Mouse (Mus musculus) neural tube, embryonic 11.5 days (tissue): ENCODE measurements around the gene Nxpe4. TPM values are rescaled to one million over a fixed set of nuclear protein-coding genes. Genes with fewer than 3 reads are reported as not detected.
"Not testable (repeated sequence)": the region's sequence is repeated elsewhere in the genome, so short reads cannot be mapped to it uniquely, and the experiment has no call there.

Experiments
- ATAC-seq: fragments of 200-750 bp; cut with Nextera tagmentation; 2 replicates; pipeline ENCODE4 v1.8.0; 2017; ENCODE audit warnings: moderate number of reproducible peaks, mild to moderate bottlenecking, moderate TSS enrichment, moderate library complexity; ENCODE audit not compliant: insufficient read depth, low FRiP score, low TSS enrichment
- DNase-seq: peaks from one replicate; pipeline ENCODE4 v3.0.0-alpha.2; 2015; ENCODE audit warnings: low spot score
- H3K27ac ChIP-seq: fragments of 300-500 bp; sonication (generic); 2 replicates; pipeline ENCODE4 v1.5.1; 2014; ENCODE audit warnings: low read depth, mild to moderate bottlenecking, low read length
- H3K27me3 ChIP-seq: fragments of 300-500 bp; sonication (generic); 2 replicates; pipeline ENCODE4 v1.6.1; 2014; ENCODE audit warnings: mild to moderate bottlenecking, low read length, mixed read lengths; ENCODE audit not compliant: control insufficient read depth, insufficient read depth
- H3K36me3 ChIP-seq: fragments of 300-500 bp; sonication (generic); 2 replicates; pipeline ENCODE4 v1.6.1; 2014; ENCODE audit warnings: mild to moderate bottlenecking, low read length, moderate library complexity, mixed read lengths; ENCODE audit not compliant: control insufficient read depth, insufficient read depth
- H3K4me1 ChIP-seq: fragments of 300-500 bp; sonication (generic); 2 replicates; pipeline ENCODE4 v1.6.1; 2014; ENCODE audit warnings: low read length, mixed read lengths; ENCODE audit not compliant: control insufficient read depth, insufficient read depth
- H3K4me2 ChIP-seq: fragments of 300-500 bp; sonication (generic); 2 replicates; pipeline ENCODE4 v1.6.1; 2014; ENCODE audit warnings: low read depth, mild to moderate bottlenecking, moderate library complexity
- H3K4me3 ChIP-seq: fragments of 300-500 bp; sonication (generic); 2 replicates; pipeline ENCODE4 v1.5.1; 2014; ENCODE audit warnings: low read depth, low read length
- H3K9ac ChIP-seq: fragments of 300-500 bp; sonication (generic); 2 replicates; pipeline ENCODE4 v1.6.1; 2014; ENCODE audit warnings: mild to moderate bottlenecking, low read length
- H3K9me3 ChIP-seq: fragments of 300-500 bp; sonication (generic); 2 replicates; pipeline ENCODE4 v1.6.1; 2016; ENCODE audit warnings: low read length; ENCODE audit not compliant: control insufficient read depth
- WGBS: fragments of 180-500 bp; shearing (Covaris S2); extraction: QIAGEN DNeasy Blood & Tissue Kit; methylation state at CpG from one replicate; pipeline ENCODE4 v1.1.7; 2014; 5-methylcytosine and 5-hydroxymethylcytosine counted together
- polyA plus RNA-seq: library from polyadenylated mRNA; unstranded; fragments of >200 nt; fragmentation: Nextera tagmentation; extraction: Ambion mirVana; gene quantifications from 2 replicates; pipeline ENCODE4 v1.2.1, GENCODE M21; 2014

The Nxpe4 gene
- polyA plus RNA-seq, 1 experiment from 2014 or later, result 6.0 TPM

DNA sequence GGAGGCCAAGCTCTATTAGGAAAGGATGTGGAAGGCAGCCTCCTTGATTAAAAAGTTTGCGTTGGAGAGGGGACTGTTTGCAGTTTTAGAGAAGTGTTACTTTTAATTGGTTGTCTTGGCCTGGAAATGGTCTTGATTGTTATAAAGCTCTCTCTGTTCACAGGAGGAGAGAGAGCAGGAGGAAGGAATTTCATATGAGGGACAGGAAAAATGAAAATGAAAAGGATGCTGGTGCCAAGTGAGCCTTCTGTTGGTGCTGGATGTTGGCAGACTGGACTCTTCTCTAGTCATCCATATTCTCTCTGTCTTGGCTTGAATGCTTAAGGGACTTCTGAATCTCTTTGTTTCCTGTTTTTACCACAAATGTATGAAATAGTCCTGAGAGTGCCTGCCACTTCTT lies 106.1 kb downstream of the Nxpe4 start:
- no peak overlapping the region for H3K4me3 ChIP-seq
- no peak overlapping the region for H3K9ac ChIP-seq
- H3K9me3 ChIP-seq, result no peaks in the 10 kb centered on the region
- H3K4me1 ChIP-seq, result no peaks in the 10 kb centered on the region
- DNase-seq (no peak), ATAC-seq (no peak)
- WGBS, result 68% methylated on average over 1 of the region's 1 CpGs
- no peak overlapping the region for H3K4me2 ChIP-seq
- no peaks in the 10 kb centered on the region for H3K27me3 ChIP-seq
- H3K36me3 ChIP-seq, result no peaks in the 10 kb centered on the region
- H3K27ac ChIP-seq, result no peak overlapping the region

DNA sequence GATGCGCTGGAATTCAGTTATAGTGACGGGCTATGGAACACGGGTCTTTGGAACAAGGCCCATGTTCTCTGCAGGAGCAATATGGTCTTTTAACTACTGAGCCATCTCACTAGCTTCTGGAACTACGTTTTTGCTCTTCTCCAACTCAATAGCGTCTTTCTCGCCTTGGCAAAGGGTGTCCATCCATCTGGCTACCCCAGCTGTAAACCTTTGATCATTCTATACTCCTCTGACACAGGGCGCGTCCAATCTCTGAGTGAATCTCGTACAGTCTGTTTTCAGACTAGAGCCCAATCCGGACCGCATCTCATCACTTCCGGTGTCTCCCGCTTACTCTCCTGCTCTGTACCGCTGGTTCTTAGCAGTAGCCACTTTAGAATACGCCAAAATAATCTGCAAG lies 115.0 kb downstream of the Nxpe4 start:
- H3K4me1 ChIP-seq, result no peaks in the 10 kb centered on the region
- H3K36me3 ChIP-seq, result no peaks in the 10 kb centered on the region
- no peaks in the 10 kb centered on the region for H3K27me3 ChIP-seq
- H3K4me2 ChIP-seq, result no peak overlapping the region
- WGBS, result 91% methylated on average over 15 of the region's 15 CpGs
- H3K9ac ChIP-seq, result no peak overlapping the region
- H3K9me3 ChIP-seq, result no peaks in the 10 kb centered on the region
- DNase-seq, result no peak
- no peak overlapping the region for H3K4me3 ChIP-seq
- no peak overlapping the region for H3K27ac ChIP-seq
- no peak for ATAC-seq

DNA sequence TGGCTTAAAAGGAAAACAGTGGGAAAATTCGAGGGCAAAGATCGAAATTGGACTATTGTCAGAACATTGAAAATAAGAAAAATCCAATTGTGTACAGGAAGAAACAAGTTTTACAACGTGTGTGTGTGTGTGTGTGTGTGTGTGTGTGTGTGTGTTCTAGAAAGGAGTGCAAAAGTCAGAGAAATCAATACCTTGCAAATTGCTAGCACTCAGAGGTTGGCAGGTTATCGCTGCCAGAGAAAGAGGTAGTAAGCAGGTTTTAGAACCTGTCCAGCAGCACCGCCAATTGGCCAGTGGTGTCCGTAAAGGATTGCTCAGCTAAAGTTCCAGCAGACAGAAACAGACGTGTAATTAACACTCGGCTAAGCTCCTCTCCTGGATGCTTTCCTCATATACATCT lies 122.4 kb downstream of the Nxpe4 start:
- no peaks in the 10 kb centered on the region for H3K27me3 ChIP-seq
- H3K9me3 ChIP-seq, result no peaks in the 10 kb centered on the region
- 91% methylated on average over 8 of the region's 8 CpGs for WGBS
- H3K36me3 ChIP-seq, result no peaks in the 10 kb centered on the region
- H3K4me2 ChIP-seq, result no peak overlapping the region
- DNase-seq (no peak), ATAC-seq (no peak)
- H3K9ac ChIP-seq, result no peak overlapping the region
- no peaks in the 10 kb centered on the region for H3K4me1 ChIP-seq
- no peak overlapping the region for H3K4me3 ChIP-seq
- no peak overlapping the region for H3K27ac ChIP-seq

DNA sequence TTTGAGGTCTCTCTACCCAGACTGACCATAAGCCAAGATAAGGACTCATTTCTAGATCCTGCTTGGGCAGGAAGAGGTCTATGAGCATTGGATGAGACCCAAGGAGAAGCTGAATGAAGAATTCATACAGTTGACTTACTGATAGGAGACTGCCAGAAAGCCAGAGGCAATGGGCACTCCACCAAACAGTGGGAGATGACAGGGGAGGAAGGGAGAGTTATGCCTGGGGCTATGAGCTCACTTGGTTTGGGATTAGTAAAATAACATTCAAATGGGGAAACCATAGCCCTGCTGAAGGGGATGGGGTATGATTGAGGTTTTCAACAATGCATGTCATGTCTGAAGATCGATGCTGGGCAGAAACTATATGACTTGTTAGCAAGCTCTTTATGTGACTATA lies 128.5 kb downstream of the Nxpe4 start:
- H3K27ac ChIP-seq, result no peak overlapping the region
- WGBS, result 93% methylated on average over 1 of the region's 1 CpGs
- ATAC-seq (no peak), DNase-seq (no peak)
- H3K4me3 ChIP-seq, result no peak overlapping the region
- H3K27me3 ChIP-seq, result no peaks in the 10 kb centered on the region
- H3K9me3 ChIP-seq, result no peaks in the 10 kb centered on the region
- no peaks in the 10 kb centered on the region for H3K4me1 ChIP-seq
- no peak overlapping the region for H3K4me2 ChIP-seq
- no peaks in the 10 kb centered on the region for H3K36me3 ChIP-seq
- H3K9ac ChIP-seq, result no peak overlapping the region

DNA sequence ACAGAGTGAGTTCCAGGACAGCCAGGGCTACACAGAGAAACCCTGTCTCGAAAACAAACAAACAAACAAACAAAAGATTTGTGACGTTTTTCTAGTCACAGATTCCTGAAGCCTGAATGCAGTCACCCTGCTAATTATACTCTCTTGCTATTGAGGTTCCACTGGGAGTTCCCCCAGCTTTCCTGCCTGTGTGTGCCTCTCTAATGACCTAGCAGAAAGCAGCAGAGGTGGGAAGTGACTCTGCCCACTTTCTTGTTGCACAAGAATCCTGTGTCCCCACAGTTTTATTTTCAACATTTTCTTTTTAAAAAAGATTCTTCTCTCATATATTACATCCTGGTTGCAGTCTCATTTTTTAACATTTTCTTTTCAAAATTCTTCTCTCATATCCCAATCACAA lies 132.9 kb downstream of the Nxpe4 start:
- H3K27ac ChIP-seq, result no peak overlapping the region
- no peak for ATAC-seq
- WGBS, result 73% methylated on average over 2 of the region's 2 CpGs
- DNase-seq, result no peak
- no peaks in the 10 kb centered on the region for H3K27me3 ChIP-seq
- no peak overlapping the region for H3K9ac ChIP-seq
- no peaks in the 10 kb centered on the region for H3K36me3 ChIP-seq
- no peak overlapping the region for H3K4me3 ChIP-seq
- no peaks in the 10 kb centered on the region for H3K4me1 ChIP-seq
- H3K9me3 ChIP-seq, result no peaks in the 10 kb centered on the region
- H3K4me2 ChIP-seq, result no peak overlapping the region

DNA sequence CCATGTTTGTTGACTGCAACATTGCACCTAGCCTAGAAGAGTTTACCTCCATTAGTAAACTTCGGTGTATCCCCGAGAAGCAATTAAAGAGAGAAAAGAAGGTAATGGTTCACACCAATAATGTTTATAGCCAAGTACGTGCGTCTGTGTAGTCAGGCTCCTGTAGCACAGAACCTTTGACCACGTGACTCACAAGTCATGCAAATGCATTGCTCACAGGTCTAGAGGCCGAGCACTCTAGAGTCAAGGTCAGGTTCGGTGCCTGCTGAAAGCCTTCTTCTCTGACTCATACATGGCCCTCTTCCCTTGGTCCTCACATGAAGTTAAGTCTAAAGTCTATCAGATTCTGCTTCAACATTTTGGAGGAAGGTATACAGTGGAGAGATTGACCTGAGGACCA lies 137.2 kb downstream of the Nxpe4 start:
- Histone ChIP-seq H3K9ac (no peak overlapping the region), H3K4me3 (no peak overlapping the region), H3K4me2 (no peak overlapping the region), H3K9me3 (no peaks in the 10 kb centered on the region), H3K27me3 (no peaks in the 10 kb centered on the region), H3K27ac (no peak overlapping the region), H3K4me1 (no peaks in the 10 kb centered on the region), H3K36me3 (no peaks in the 10 kb centered on the region)
- DNase-seq, result no peak
- no peak for ATAC-seq
- 86% methylated on average over 7 of the region's 7 CpGs for WGBS

DNA sequence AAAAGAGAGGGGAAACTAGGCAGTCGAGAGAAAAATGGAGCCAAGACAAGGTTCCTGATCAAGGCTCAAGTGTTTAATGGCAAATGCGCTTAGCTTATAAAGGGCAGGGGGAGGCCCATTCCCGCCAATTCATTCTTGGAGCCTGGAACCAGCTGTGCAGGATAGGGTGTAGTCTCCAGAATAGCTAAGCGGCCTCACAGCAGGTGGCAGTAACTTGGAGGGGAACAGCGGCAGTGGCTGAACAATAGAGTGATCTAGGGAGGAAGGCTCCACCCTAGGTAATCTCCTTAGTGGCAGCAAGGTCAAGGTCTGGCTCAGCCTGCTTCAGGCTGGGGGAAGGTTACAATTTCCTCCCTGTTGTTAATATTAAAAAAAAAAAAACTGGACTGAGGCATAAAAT lies 141.7 kb downstream of the Nxpe4 start:
- WGBS, result 33% methylated on average over 5 of the region's 5 CpGs
- not testable (repeated sequence) for H3K4me1 ChIP-seq, DNase-seq, H3K4me3 ChIP-seq, H3K36me3 ChIP-seq, ATAC-seq, H3K9ac ChIP-seq, H3K27me3 ChIP-seq, H3K27ac ChIP-seq, H3K9me3 ChIP-seq, H3K4me2 ChIP-seq

DNA sequence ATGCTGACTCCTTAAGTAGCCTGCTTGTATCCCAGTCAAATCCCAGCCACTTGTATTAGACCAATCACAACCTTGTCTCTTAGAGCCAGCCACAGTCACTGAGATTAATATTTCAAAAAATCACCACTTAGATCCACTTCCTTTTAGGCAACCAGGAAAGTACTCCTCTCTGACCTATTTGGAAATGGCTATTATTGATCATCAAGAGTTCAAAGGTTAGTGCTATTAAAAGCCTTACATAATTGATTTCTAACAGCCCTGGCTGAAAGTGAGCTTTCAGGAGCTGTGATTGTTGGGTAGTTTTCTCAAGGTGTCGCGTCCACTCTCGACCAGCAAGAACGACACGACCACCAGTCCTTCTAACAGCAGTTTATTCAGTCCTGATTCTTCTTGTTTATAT lies 149.4 kb downstream of the Nxpe4 start:
- WGBS, result 90% methylated on average over 5 of the region's 5 CpGs

DNA sequence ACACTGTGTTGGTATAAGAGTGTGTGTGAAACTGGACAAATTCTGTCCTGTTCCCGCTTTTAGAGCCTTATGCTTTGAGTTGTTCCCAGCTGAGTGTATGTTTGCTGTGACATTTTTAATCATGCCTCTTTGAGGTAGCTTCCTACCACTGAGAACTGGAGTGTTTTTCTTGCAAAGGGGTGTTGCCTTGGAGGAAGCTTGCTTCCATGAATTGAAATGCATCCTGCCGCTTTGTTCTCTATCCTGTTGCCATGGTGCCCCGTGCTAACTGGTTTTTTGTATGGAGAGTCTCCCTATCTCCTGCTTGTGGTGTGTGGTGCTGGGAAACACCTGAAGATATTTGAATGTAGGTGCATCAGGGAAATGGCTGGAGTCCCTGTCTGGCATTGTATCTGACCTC lies 152.4 kb downstream of the Nxpe4 start:
- H3K4me3 ChIP-seq, result no peak overlapping the region
- H3K4me1 ChIP-seq, result no peaks in the 10 kb centered on the region
- H3K9ac ChIP-seq, result no peak overlapping the region
- H3K4me2 ChIP-seq, result no peak overlapping the region
- DNase-seq (peak; percentile 15), ATAC-seq (no peak)
- WGBS, result 26% methylated on average over 3 of the region's 3 CpGs
- no peaks in the 10 kb centered on the region for H3K9me3 ChIP-seq
- H3K27me3 ChIP-seq, result no peaks in the 10 kb centered on the region
- no peaks in the 10 kb centered on the region for H3K36me3 ChIP-seq
- H3K27ac ChIP-seq, result no peak overlapping the region

More for the DNA sequence above, 149.4 kb downstream of the Nxpe4 start:
- Histone ChIP-seq H3K4me3 (no peak overlapping the region), H3K9me3 (no peaks in the 10 kb centered on the region), H3K9ac (no peak overlapping the region), H3K4me2 (no peak overlapping the region), H3K27me3 (no peaks in the 10 kb centered on the region), H3K36me3 (no peaks in the 10 kb centered on the region), H3K4me1 (no peaks in the 10 kb centered on the region), H3K27ac (no peak overlapping the region)
- DNase-seq (no peak), ATAC-seq (no peak)
